Mouse (Mus musculus) T-helper 1 cell (primary cell): Measurements from ENCODE around the gene Cage1.

Experiments used
- in situ Hi-C: fragments of 300-600 bp; cut with MboI, MseI; formaldehyde crosslinking; loops from one replicate; pipeline ENCODE4 v1.15.1; 2025; ENCODE audit warnings: high pct_unique_total_duplicates

Cage1 gene

DNA sequence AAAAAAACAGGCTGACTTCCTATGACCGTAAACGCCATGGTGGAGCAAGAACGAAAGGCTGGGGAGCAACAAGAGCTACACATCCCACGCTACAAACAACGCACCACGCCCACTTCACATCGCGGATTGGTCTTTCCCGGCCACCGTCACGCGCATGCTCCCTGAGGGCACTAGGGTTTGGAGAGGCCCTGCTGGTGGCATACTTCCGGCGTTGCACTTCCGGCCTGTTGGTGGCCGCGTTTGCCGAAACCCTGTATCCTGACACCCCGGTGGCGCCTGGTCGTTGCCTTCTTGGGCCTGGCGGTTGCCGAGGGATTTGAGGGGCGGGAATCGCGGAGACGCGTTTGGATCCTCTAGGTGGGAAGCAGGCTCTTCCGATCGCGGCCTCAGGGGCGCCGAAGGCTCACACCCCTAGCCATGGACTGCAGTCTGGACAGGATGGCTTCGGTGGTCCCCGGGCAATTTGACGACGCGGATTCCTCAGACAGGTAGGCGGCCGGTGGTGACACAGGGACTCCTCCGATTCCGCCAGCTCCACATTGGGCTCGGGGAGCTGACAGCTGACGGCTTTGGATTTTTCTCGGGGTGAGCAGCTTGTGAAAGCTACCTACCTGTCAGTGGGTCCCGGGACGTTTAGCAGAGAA lies at the start of gene Cage1:
Cage1 (minus strand) TSS at position 26 of the 644 bp plus-strand sequence.
- in situ Hi-C loops, result loop anchor here (5.0 kb wide), 1 partner anchor 45 kb away; the partner anchor contains the start of gene Ssr1

DNA sequence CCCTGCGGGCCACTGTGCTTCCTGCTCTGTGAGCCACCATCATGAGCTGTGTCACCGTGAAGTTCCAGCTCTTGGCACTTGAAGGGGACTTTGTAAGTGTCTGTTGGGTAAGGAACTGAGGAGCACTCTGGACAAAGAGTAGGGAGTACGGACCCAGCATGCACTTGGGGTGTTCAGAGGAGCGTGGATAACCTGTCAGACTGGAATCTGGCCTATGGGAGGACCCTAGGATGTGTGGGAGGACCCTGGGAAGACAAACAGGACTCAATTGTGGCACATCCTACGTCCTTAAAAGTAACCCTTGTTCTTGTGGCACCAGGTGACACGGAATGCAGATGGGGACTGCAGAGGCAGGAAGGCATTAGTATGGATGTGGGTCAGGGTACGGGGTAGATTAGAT lies 44.3 kb upstream of the Cage1 start:
- in situ Hi-C loops, result no loop called here

- in situ Hi-C loops, result no loop called here
Measured at GRCm38 (mm10) chr13:38080725-38081124, 43.9 kb upstream of the Cage1 start.

DNA sequence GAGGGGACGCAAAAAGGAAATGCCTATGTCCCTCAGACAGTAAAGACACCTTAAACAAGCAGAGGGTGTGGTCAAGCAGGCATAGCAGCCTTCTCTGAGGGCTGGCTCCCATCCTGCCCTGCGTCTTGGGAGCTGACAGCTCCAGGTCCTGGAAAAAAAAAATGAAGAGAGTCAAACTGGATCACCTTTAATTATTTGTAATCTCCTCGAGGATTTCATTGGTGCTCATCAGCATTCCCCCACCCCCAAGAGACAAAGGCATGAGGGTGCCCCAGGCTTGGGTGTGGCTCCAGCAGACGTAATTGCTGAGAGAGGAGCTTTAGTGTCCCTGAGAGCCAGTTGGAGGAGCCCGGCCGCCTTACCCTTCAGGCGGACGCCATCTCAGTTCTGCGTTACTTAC lies 43.1 kb upstream of the Cage1 start:
- in situ Hi-C loops, result no loop called here

DNA sequence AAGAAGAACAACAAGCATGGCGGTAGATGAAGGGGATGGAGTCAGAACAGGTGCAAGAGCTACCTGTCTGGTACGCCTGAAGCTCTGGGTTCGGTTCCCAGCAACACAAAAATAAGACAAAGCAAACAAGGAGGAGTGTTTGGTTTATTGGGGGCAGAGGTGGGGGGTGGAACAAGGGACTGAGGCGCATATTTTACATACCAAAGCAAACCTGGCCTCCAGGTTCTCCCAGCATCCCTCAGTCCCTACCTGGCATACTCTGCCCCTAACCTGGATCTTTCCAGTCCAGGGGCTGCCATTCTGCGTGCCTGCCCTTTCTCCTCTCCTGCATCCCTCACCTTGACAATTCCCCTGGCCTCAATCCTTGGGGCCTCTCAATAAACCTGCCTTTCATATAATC lies 42.5 kb upstream of the Cage1 start:
- in situ Hi-C loops, result no loop called here

DNA sequence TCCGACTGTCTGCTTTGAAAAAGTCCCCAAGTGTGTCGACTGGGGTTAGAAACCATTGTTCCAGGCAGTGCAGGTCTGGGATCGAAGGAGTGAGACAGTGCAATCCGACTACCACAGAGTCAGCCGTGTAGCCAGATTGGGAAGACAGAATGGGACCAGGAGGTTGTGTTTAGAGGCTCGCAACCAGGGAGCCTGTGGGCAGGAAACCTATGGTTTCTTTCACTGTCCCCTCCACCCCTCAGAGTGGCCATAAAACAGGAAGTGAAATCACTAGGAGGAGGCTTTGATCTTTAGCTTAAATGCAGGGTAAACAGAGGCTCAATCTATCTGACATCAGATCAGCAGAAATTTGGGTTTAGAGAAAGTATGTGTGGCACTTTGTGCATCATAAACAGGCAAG lies 42.0 kb upstream of the Cage1 start:
- in situ Hi-C loops, result no loop called here

DNA sequence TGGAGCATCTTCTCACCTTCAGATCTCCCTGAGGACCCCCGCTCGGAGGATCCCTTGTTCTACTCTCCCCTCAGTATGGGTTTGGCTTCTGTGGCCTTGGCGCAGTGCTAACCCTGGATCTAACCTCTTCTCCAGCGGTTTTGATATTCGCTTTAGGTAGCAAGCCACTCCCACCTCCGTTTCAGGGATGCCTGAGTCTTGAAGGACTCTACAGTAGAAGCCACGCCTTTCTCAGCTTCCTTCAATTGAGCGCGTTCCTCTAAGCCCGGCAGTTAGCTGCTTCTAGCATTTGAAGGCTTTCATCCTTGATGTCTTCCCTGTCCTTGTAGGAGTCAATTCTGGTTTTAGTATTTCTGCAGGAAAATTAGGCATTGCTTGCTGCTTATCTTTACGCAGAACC lies 40.2 kb upstream of the Cage1 start:
- in situ Hi-C loops, result no loop called here

DNA sequence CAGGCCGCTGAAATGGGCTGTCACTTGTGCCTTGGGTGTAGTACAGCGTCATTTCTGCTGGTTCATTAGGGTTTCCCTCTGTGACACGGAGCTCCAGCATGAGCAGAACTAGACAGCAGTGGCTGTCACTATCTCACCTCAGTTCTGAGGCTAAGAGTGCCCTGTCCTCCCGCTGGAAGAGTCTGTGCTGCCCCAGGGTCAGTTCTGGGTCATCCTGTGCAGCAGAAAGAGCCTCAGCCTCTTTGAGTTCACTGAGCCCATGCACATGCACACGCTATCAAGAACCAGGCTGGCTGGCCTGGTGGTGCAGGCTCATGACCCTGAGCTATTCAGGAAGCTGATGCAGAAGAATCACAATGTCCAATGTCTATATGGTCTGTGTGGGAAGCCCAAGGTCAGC lies 37.5 kb upstream of the Cage1 start:
- in situ Hi-C loops, result loop anchor here (5.0 kb wide), 1 partner anchor 143 kb away; no protein-coding TSS in a partner anchor

- in situ Hi-C loops, result loop anchor here (5.0 kb wide), 1 partner anchor 144 kb away; no protein-coding TSS in a partner anchor
Measured at GRCm38 (mm10) chr13:38073374-38074307, 36.8 kb upstream of the Cage1 start.

GRCm38 (mm10) chr13:38070945-38071344 lies 34.1 kb upstream of the Cage1 start:
- in situ Hi-C loops, result loop anchor here (5.0 kb wide), 1 partner anchor 146 kb away; no protein-coding TSS in a partner anchor

GRCm38 (mm10) chr13:38064854-38065663 lies 28.2 kb upstream of the Cage1 start:
- in situ Hi-C loops, result no loop called here

DNA sequence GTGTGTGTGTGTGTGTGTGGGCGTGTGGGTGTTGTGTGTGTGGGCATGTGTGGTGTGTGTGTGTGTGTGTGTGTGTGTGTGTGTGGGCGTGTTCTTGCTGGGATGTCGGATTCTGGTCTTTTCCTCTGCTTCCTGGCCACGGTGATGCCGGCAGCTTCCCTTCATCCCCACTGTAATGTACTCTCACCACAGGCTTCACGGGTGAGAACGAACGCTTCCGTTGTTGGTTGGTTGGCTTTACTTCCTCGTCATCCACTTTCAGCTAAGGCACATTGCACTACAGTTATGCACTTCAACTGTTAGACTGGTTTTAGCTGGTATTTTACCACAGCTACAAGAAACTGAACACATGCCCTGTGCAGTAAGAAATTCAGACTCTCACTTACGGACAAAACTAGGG lies 25.8 kb upstream of the Cage1 start:
- in situ Hi-C loops, result no loop called here

DNA sequence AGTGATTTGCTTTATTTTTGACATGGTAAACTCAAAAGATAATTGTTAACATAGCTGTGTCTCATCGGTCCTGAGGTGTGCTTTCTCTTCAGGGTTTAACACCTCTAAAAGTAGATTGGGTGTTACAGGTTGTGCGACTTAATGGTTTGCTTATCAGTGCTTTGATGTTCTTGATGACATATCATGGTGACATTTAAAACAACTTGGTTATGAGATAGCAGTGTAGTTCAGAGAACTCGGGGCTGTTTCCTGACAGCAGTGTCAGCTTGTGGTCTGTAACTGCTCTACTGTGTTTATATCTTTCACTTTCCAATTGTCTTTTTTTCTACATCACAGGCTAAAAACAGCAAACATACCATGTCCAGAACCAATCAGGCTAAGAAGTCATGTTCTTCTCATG lies 13.0 kb upstream of the Cage1 start:
- in situ Hi-C loops, result no loop called here

DNA sequence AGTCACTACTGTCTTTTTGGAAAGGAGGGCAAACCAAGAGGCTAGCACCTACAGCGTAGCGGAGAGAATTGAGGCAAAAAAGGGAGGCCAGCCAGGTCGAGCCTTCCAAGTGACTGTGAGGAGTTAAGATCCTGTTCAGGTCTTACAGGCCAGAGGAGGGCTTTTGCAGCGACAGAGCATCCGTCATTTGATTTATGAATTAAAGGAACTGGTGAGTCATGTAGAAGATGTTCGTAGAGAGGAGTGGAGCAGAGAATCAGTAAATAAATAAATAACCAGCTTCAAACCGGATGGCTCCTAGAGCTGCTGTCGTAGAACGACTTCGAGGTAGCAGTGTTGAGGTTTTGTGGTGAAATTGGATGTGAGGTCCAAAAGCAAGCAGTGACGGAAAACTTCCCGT lies 942 bp upstream of the Cage1 start:
- in situ Hi-C loops, result loop anchor here (5.0 kb wide), 1 partner anchor 46 kb away; the partner anchor contains the start of gene Ssr1

DNA sequence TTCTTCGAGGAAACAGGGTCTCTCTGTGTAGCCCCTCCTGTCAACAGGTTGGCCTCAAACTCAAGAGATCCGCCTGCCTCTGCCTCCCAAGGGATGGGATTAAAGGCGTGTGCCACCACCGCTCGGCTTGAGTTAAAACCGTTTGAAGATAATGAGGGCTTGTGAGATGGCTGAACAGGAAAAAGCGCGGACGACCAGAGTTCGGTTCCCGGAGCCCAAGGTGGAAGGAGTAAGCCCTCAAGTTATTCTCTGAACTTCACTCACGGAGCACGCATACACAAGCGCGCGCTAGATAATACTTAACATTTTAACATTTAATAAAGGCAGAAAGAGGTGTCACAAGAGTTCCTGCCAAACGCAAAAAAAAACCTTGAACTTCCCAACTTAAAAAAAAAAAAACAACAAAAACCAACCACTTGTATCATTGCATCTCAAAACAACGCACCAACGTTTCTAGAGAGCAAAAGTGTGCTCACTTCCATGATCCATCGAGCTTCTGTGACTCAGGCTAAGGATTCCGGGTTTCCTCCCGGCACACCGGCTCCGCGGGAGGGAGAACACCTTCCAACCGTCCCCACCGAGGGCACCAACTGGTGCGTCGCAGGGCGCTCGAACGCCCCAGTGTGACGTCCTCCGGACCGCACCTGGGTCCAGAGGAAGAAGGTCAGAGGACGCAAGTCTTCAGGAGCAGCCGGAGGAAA lies 376 bp downstream of the Cage1 start, which contains the start of gene Riok1:
Riok1 (plus strand) TSS at position 653 of the 701 bp plus-strand sequence.
- in situ Hi-C loops, result loop anchor here (5.0 kb wide), 1 partner anchor 44 kb away; the partner anchor contains the start of gene Ssr1

DNA sequence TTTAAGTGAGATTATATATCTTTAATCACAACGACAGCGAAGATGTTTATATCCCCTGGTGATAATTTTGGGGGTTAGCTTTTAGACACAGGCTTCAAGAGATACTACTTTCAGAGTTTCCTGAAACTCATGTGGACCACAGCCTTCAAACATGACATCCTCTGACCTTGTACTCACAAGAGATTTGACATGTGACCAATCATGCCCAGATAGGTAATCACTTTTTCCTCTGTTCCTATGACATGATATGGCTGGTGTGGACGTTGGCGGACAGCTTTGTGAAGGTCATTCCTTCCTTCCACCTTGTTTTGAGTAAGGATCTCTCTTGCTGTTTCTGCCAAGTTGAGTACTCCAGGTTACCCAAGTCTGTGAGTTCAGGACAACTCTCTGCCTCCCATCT lies 8.5 kb downstream of the Cage1 start:
- in situ Hi-C loops, result no loop called here

DNA sequence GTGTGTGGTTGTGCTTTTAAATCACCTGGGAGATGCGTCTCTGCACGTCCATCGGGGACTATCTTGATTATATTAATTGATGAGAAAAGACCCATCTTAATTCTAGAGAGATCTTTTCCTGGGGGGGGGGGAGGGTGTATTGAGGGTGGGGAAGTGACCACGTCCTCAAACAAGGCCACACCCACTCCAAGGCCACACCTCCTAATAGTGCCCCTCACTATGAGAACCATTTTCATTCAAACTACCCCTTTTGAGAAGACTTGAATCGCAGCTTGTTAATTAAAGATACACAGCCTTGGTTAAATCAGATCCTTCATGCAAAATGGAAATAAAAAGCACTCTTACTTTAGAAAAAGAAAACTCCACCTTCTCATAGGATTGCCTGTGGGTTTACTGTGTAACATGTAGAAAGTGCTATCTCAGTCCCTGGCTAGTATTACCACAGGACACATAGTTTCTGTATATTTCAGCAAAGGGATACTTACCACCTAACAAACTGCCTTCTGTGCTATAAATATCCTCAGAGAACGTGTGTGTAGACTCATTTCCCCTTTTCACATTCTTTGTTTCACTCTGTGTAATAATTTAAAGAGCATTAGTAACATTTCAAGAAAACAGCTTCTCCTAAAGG lies 9.1 kb downstream of the Cage1 start:
- in situ Hi-C loops, result no loop called here

DNA sequence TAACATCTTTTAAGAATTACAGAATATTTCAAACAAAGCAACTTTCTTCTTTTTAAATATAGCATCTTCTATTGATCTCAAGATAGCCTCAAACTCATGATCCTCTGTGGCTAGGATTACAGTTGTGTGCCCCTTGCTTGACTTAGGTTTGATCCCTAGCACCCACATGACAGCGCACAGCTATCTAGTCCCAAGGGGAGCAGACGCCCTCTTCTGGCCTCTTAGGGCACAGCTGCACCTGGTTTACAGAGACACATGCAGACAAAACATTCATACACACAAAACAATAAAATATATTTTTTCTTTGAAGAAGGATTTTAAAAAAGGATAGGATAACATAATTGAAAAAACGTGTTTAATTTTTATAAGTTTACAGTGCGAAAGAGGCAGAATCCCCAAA lies 11.0 kb downstream of the Cage1 start:
- in situ Hi-C loops, result no loop called here

DNA sequence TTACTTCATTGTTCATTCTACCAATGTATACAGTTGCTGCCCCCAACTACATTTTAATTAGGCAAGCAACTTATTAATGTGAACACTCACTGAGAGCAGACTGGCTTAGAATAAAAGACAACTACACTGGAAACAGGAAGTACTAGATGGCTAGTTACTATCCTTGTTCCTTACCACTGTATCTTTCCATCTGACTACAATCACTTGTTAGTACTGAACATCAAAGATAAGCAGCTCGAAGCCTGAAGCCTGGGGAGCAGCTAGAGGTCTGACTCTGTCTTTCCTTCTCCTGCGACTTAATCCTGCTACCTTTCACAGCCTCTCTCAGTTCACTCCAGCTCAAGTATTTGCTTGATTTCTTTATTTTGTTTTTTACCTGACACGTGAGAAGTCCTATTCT lies 18.1 kb downstream of the Cage1 start:
- in situ Hi-C loops, result no loop called here

- in situ Hi-C loops, result no loop called here
Measured at GRCm38 (mm10) chr13:38015591-38015990, 21.3 kb downstream of the Cage1 start.

DNA sequence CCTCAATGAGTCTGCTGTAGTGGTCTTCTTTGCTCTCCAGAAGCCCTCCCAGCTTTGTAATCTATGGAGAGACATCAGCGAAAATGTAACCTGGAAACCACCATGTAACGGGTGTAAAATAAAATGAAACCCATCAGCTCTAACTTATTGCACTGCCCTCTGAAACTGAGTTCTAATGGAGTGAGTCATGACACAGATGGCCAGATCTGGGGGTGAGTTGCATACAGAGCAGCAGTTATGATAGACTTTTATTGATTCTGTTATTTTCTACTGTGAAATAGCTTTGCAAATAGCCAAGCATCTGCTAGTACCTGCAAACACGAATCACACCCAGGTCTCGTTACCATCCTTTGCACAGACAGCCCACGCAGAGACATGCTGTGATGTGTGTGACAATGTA lies 24.4 kb downstream of the Cage1 start:
- in situ Hi-C loops, result no loop called here
